Mouse (Mus musculus) erythroblast, adult 5-6 weeks (primary cell): Measurements from ENCODE around the gene Krtap5-3. TPM values are rescaled to one million over a fixed set of nuclear protein-coding genes. Genes with fewer than 3 reads are reported as not detected.

ENCODE experiments used
- total RNA-seq, 2 experiments: library from RNA; stranded (forward) in 1 of 2; stranded (reverse) in 1 of 2; fragments of 150-400 nt in 1 of 2; fragments of 200-764, 138-1000 nt in 1 of 2; gene quantifications; 2 replicates each; pipeline versions ENCODE4 v1.2.3 to v1.2.4; 2015 to 2017; ENCODE audit warnings: low replicate concordance in 2 of 2

Gene Krtap5-3
- total RNA-seq, 2 experiments from 2014 or later = not detected

Other genes with a start within 250 kb of the Krtap5-3 start
- 67.1 and 69.6 TPM in 2 replicates for gene Mob2, start 140.3 kb upstream of the Krtap5-3 start, total RNA-seq (2015; ENCODE audit: low replicate concordance)
- 75.1 and 76.9 TPM in 2 replicates for gene Mob2, start 140.3 kb upstream of the Krtap5-3 start, total RNA-seq (2017; ENCODE audit: low replicate concordance)
- gene Dusp8, start 105.5 kb upstream of the Krtap5-3 start, total RNA-seq (2015; ENCODE audit: low replicate concordance) = 13.3 and 22.2 TPM in 2 replicates
- gene Dusp8, start 105.5 kb upstream of the Krtap5-3 start, total RNA-seq (2017; ENCODE audit: low replicate concordance) = 14.7 and 15.9 TPM in 2 replicates
- gene Gm45618, start 80.6 kb upstream of the Krtap5-3 start, total RNA-seq (2015; ENCODE audit: low replicate concordance) = not detected in 2 replicates
- gene Gm45618, start 80.6 kb upstream of the Krtap5-3 start, total RNA-seq (2017; ENCODE audit: low replicate concordance) = not detected in 2 replicates
- gene Gm39115, start 65.3 kb upstream of the Krtap5-3 start, total RNA-seq (2015; ENCODE audit: low replicate concordance) = not detected in 2 replicates
- gene Gm39115, start 65.3 kb upstream of the Krtap5-3 start, total RNA-seq (2017; ENCODE audit: low replicate concordance) = not detected in 2 replicates
- not detected in 2 replicates for gene Gm45337, start 56.8 kb upstream of the Krtap5-3 start, total RNA-seq (2015; ENCODE audit: low replicate concordance)
- not detected in 2 replicates for gene Gm45337, start 56.8 kb upstream of the Krtap5-3 start, total RNA-seq (2017; ENCODE audit: low replicate concordance)
- gene Gm29735, start 44.3 kb upstream of the Krtap5-3 start, total RNA-seq (2015; ENCODE audit: low replicate concordance) = not detected in 2 replicates
- not detected in 2 replicates for gene Gm29735, start 44.3 kb upstream of the Krtap5-3 start, total RNA-seq (2017; ENCODE audit: low replicate concordance)
- not detected in 2 replicates for gene Gm4553, start 35.6 kb upstream of the Krtap5-3 start, total RNA-seq (2015; ENCODE audit: low replicate concordance)
- not detected in 2 replicates for gene Gm4553, start 35.6 kb upstream of the Krtap5-3 start, total RNA-seq (2017; ENCODE audit: low replicate concordance)
- gene Krtap5-2, start 25.4 kb upstream of the Krtap5-3 start, total RNA-seq (2015; ENCODE audit: low replicate concordance) = not detected in 2 replicates
- gene Krtap5-2, start 25.4 kb upstream of the Krtap5-3 start, total RNA-seq (2017; ENCODE audit: low replicate concordance) = not detected in 2 replicates
- not detected in 2 replicates for gene Gm10153, start 11.0 kb upstream of the Krtap5-3 start, total RNA-seq (2015; ENCODE audit: low replicate concordance)
- gene Gm10153, start 11.0 kb upstream of the Krtap5-3 start, total RNA-seq (2017; ENCODE audit: low replicate concordance) = not detected in 2 replicates
- not detected in 2 replicates for gene Gm7579, start 10.5 kb downstream of the Krtap5-3 start, total RNA-seq (2015; ENCODE audit: low replicate concordance)
- gene Gm7579, start 10.5 kb downstream of the Krtap5-3 start, total RNA-seq (2017; ENCODE audit: low replicate concordance) = not detected in 2 replicates
- gene Krtap5-5, start 28.6 kb downstream of the Krtap5-3 start, total RNA-seq (2015; ENCODE audit: low replicate concordance) = not detected in 2 replicates
- gene Krtap5-5, start 28.6 kb downstream of the Krtap5-3 start, total RNA-seq (2017; ENCODE audit: low replicate concordance) = not detected in 2 replicates
- gene Gm40460, start 39.7 kb downstream of the Krtap5-3 start, total RNA-seq (2015; ENCODE audit: low replicate concordance) = not detected in 2 replicates
- not detected in 2 replicates for gene Gm40460, start 39.7 kb downstream of the Krtap5-3 start, total RNA-seq (2017; ENCODE audit: low replicate concordance)
- not detected in 2 replicates for gene Gm2431, start 57.0 kb downstream of the Krtap5-3 start, total RNA-seq (2015; ENCODE audit: low replicate concordance)
- not detected in 2 replicates for gene Gm2431, start 57.0 kb downstream of the Krtap5-3 start, total RNA-seq (2017; ENCODE audit: low replicate concordance)
- not detected in 2 replicates for gene Gm4559, start 73.0 kb downstream of the Krtap5-3 start, total RNA-seq (2015; ENCODE audit: low replicate concordance)
- not detected in 2 replicates for gene Gm4559, start 73.0 kb downstream of the Krtap5-3 start, total RNA-seq (2017; ENCODE audit: low replicate concordance)
- not detected in 2 replicates for gene Krtap5-1, start 95.8 kb downstream of the Krtap5-3 start, total RNA-seq (2015; ENCODE audit: low replicate concordance)
- not detected in 2 replicates for gene Krtap5-1, start 95.8 kb downstream of the Krtap5-3 start, total RNA-seq (2017; ENCODE audit: low replicate concordance)
- not detected in 2 replicates for gene Krtap5-4, start 102.2 kb downstream of the Krtap5-3 start, total RNA-seq (2015; ENCODE audit: low replicate concordance)
- gene Krtap5-4, start 102.2 kb downstream of the Krtap5-3 start, total RNA-seq (2017; ENCODE audit: low replicate concordance) = not detected in 2 replicates
- 1.0 and 1.2 TPM in 2 replicates for gene Ifitm10, start 172.4 kb downstream of the Krtap5-3 start, total RNA-seq (2015; ENCODE audit: low replicate concordance)
- 0.42 TPM in 1 of 2 replicates, not detected in the other for gene Ifitm10, start 172.4 kb downstream of the Krtap5-3 start, total RNA-seq (2017; ENCODE audit: low replicate concordance)
- gene Gm49369, start 181.3 kb downstream of the Krtap5-3 start, total RNA-seq (2015; ENCODE audit: low replicate concordance) = not detected in 2 replicates
- 121 and 215 TPM in 2 replicates for gene Gm49369, start 181.3 kb downstream of the Krtap5-3 start, total RNA-seq (2017; ENCODE audit: low replicate concordance)
- 138 and 155 TPM in 2 replicates for gene Ctsd, start 186.7 kb downstream of the Krtap5-3 start, total RNA-seq (2015; ENCODE audit: low replicate concordance)
- gene Ctsd, start 186.7 kb downstream of the Krtap5-3 start, total RNA-seq (2017; ENCODE audit: low replicate concordance) = 126 and 150 TPM in 2 replicates
- gene Syt8, start 233.5 kb downstream of the Krtap5-3 start, total RNA-seq (2015; ENCODE audit: low replicate concordance) = not detected in 2 replicates
- gene Syt8, start 233.5 kb downstream of the Krtap5-3 start, total RNA-seq (2017; ENCODE audit: low replicate concordance) = not detected in 2 replicates
- 19.6 TPM in 1 of 2 replicates, not detected in the other for gene Tnni2, start 240.4 kb downstream of the Krtap5-3 start, total RNA-seq (2015; ENCODE audit: low replicate concordance)
- 2.0 and 6.4 TPM in 2 replicates for gene Tnni2, start 240.4 kb downstream of the Krtap5-3 start, total RNA-seq (2017; ENCODE audit: low replicate concordance)